Mouse (Mus musculus): ENCODE data around the gene Sart1. TPM values are rescaled to one million over a fixed set of nuclear protein-coding genes. Genes with fewer than 3 reads are reported as not detected.

Sart1 gene
- 10 to 100 TPM; 87.9 to 92.8 TPM for total RNA-seq (2021)

- intact Hi-C loops (cut with DNase I), result loop anchor here (1.0 to 2.0 kb wide), 3 partner anchors 22 to 102 kb away; partner anchors contain the start of genes Cfl1, Drap1 and Eif1ad
- DNase-seq (ENCODE audit: low spot score in 2 of 2), result peak; percentile 96 to 98
Observed at GRCm38 (mm10) chr19:5388588-5389242, at the start of gene Sart1. Gene Sart1 (minus strand): TSS chr19:5388703.

GRCm38 (mm10) chr19:5433951-5434350, 45.4 kb upstream of the Sart1 start:
- no peak for DNase-seq (ENCODE audit: low spot score in 2 of 2)
- intact Hi-C loops (cut with DNase I), result loop anchor here (10.0 kb wide), 1 partner anchor 151 kb away; no protein-coding TSS in a partner anchor

- no peak for DNase-seq (ENCODE audit: low spot score in 2 of 2)
- intact Hi-C loops (cut with DNase I), result loop anchor here (10.0 kb wide), 1 partner anchor 152 kb away; no protein-coding TSS in a partner anchor
Observed at GRCm38 (mm10) chr19:5432992-5433852, 44.7 kb upstream of the Sart1 start.

- DNase-seq (ENCODE audit: low spot score in 2 of 2), result no peak
- intact Hi-C loops (cut with DNase I), result loop anchor here (10.0 kb wide), 1 partner anchor 153 kb away; no protein-coding TSS in a partner anchor
Observed at GRCm38 (mm10) chr19:5431911-5432464, 43.5 kb upstream of the Sart1 start.

GRCm38 (mm10) chr19:5430408-5430807, 41.9 kb upstream of the Sart1 start:
- no peak for DNase-seq (ENCODE audit: low spot score in 2 of 2)
- intact Hi-C loops (cut with DNase I), result loop anchor here (10.0 kb wide), 1 partner anchor 154 kb away; no protein-coding TSS in a partner anchor

GRCm38 (mm10) chr19:5429806-5430205, 41.3 kb upstream of the Sart1 start:
- DNase-seq (ENCODE audit: low spot score in 2 of 2), result peak in 1 of 2 experiments; percentile 32
- intact Hi-C loops (cut with DNase I), result loop anchor here (10.0 kb wide), 1 partner anchor 155 kb away; no protein-coding TSS in a partner anchor

- intact Hi-C loops (cut with DNase I), result no loop called here
Observed at GRCm38 (mm10) chr19:5429219-5429618, 40.7 kb upstream of the Sart1 start.

GRCm38 (mm10) chr19:5428083-5428482, 39.6 kb upstream of the Sart1 start:
- intact Hi-C loops (cut with DNase I), result no loop called here
- DNase-seq (ENCODE audit: low spot score in 2 of 2), result no peak

More at GRCm38 (mm10) chr19:5429219-5429618, 40.7 kb upstream of the Sart1 start:
- DNase-seq (ENCODE audit: low spot score in 2 of 2), result no peak

- no peak for DNase-seq (ENCODE audit: low spot score in 2 of 2)
- intact Hi-C loops (cut with DNase I), result no loop called here
Observed at GRCm38 (mm10) chr19:5426640-5427290, 38.3 kb upstream of the Sart1 start.

- intact Hi-C loops (cut with DNase I), result loop anchor here (1.0 to 2.0 kb wide), 2 partner anchors 31 to 63 kb away; partner anchors contain the start of genes Ccdc85b and Mus81
- DNase-seq (ENCODE audit: low spot score in 2 of 2), result no peak
Observed at GRCm38 (mm10) chr19:5425906-5426565, 37.5 kb upstream of the Sart1 start.

- intact Hi-C loops (cut with DNase I), result loop anchor here (1.0 to 2.0 kb wide), 4 partner anchors 32 to 64 kb away; partner anchors contain the start of genes Ccdc85b, Eif1ad, Mus81 and Sart1
- peak; percentile 92 to 95 for DNase-seq (ENCODE audit: low spot score in 2 of 2)
Observed at GRCm38 (mm10) chr19:5424782-5425741, 36.6 kb upstream of the Sart1 start, which contains the start of the genes Drap1 and AI837181. Gene Drap1 (minus strand): TSS chr19:5424979. Gene AI837181 (plus strand): TSS chr19:5425144.

- intact Hi-C loops (cut with DNase I), result loop anchor here (1.0 to 2.0 kb wide), 3 partner anchors 36 to 65 kb away; partner anchors contain the start of genes Eif1ad, Mus81 and Sart1
- DNase-seq (ENCODE audit: low spot score in 2 of 2), result peak in 1 of 2 experiments; percentile 36
Observed at GRCm38 (mm10) chr19:5424092-5424781, 35.7 kb upstream of the Sart1 start.

- intact Hi-C loops (cut with DNase I), result no loop called here
- no peak for DNase-seq (ENCODE audit: low spot score in 2 of 2)
Observed at GRCm38 (mm10) chr19:5423561-5423960, 35.1 kb upstream of the Sart1 start.

GRCm38 (mm10) chr19:5422895-5423443, 34.5 kb upstream of the Sart1 start:
- intact Hi-C loops (cut with DNase I), result no loop called here
- no peak for DNase-seq (ENCODE audit: low spot score in 2 of 2)

- DNase-seq (ENCODE audit: low spot score in 2 of 2), result no peak
- intact Hi-C loops (cut with DNase I), result no loop called here
Observed at GRCm38 (mm10) chr19:5422267-5422666, 33.8 kb upstream of the Sart1 start.

GRCm38 (mm10) chr19:5421784-5422183, 33.3 kb upstream of the Sart1 start:
- DNase-seq (ENCODE audit: low spot score in 2 of 2), result no peak
- intact Hi-C loops (cut with DNase I), result no loop called here

GRCm38 (mm10) chr19:5420579-5420978, 32.1 kb upstream of the Sart1 start:
- DNase-seq (ENCODE audit: low spot score in 2 of 2), result no peak
- intact Hi-C loops (cut with DNase I), result no loop called here
